Mouse (Mus musculus) thymus, postnatal 36 days (tissue): ENCODE measurements around the gene Rpl27a.

Source experiments
- DNase-seq, 2 experiments: peaks; one replicate each; pipeline ENCODE4 v3.0.0; 2022; ENCODE audit warnings: mixed read lengths in 2 of 2

Rpl27a gene

DNA sequence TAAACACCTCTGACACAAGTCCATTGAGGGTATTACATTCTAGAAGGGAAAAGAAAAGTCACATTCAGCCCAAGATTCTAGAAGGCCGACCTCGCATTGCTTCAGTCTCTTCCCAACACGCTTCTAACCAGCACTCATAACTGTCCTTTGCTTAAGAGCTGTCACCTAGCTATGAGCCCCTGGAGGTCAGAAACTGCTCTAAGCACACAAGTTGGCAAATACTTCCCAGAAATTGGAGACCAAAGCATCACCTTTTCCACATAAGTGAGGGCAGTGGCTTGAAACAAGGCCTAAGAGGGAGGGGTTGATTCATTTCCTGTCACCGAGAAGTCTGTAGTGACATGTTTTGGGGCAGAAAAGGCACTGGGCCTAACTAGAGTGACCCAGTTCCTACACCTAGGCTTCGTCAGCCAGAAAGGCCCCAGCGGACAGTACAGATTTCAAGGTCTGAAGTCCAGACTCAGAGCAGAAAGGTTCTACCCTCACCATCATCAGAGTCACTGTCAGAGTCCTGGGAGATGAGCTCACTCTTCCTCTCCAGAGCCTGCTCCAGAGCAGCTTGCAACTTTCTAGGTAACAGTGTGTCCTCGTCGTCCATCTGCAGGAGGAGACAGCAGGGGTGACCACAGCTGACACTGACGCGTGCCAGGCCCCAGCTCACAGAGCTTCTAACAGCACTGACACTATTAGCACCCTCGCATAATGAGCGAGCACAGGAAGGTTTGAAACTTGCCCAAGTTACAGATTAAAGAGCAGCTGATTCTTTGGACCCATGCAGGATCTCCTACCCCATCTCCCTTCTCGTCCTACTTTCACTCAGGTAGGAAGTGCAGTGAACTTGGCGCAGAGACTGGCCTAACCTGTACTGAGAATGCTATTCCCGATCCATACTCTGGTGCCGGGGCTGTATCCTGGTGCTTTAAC lies 7.1 kb downstream of the Rpl27a start:
- DNase-seq, result no peak

DNA sequence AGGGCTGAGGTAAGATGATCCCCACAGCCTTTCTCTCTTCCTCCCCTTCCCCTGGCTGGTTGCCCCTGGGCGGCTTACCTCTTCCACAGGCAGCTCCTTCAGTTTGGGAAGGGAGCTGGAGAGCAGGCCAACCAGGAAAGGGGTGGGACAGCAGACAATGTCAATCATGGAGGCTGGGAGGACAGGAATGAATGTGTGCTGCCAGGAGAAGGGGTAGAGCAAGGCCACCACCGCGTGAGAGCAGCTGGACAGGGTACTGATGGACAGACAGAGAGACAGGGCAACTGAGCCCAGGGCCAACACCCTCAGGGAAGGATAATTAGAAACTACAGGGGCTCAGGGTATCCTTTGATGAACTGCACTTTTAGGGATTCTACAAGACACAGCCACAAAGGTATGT lies 8.6 kb downstream of the Rpl27a start:
- no peak for DNase-seq

DNA sequence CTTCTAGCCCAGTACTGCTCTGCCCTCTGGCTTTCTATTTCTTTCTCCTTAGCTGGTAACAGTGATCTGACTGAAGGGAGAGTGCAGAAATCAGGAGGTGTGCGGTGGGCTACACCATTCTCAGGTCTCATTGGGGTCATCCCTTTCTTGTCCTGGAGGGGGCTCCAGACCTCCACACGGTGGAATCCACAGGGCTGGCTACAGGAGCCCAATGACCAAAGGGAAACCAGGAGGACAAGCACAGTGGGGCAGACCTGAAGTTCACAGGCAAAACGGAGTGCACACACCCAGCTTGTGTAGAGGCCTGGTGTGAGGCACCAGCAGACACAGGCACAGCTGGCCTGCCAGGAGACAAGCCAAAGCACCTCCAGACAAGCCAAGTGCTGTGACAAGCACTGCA lies 9.4 kb downstream of the Rpl27a start:
- DNase-seq, result peak in 1 of 2 experiments; percentile 15

DNA sequence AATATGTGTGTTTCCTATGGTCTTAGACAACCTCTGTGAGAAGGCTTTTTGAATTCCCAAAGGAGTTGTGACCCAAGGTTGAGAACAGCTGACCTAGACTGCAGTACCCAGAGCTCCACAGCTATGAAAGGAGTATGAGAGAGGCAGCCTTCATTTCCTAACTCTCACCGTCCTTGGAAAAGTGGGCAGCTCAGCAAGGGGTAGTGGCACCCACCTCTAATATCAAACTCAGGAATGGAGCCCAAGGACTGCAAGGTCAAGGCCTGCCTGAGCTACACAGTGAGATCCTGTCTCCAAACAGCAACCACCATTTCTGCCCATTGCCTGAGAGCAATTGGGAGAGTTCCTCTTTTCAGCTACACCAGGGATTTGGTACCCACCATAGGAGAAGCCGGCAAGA lies 10.8 kb downstream of the Rpl27a start:
- DNase-seq, result no peak

DNA sequence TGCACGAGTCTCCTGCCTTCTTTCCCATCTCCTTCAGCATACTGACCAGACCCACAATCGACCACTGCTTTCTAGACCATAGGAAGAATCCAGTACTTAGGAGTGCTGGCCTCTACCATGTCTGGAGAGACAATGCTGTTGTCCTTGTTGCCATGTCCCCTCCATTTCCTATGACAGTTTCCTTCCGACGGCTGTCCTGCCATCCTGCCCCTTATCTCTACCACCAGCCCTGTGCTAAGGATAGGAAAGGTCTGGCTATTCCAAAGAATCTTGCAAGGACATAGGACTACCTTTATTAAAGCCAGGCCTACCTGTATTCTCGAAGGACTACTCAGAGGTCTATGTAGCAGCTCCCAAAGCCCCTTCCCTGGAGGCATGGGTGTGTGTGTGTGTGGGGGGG lies 12.6 kb downstream of the Rpl27a start:
- DNase-seq, result no peak

DNA sequence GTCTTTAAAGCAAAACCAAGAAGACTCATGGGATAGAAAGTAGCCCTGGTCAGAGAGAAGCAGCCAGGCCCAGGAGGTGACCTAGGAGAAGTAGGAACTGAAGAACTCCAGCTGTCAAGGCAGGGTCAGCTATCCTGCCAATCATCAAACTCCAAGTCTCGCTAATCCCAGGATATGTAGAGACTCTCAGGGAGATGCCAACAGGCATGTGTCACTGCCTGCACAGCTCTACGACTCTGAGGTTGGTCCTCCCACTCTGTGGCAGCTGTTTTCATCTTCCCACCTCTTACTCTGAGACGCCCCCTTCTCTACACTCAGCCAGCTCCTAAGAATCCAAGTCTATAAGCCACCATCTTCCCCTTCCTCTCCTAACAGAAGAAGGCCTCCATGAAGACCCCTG lies 13.7 kb downstream of the Rpl27a start:
- DNase-seq, result no peak

DNA sequence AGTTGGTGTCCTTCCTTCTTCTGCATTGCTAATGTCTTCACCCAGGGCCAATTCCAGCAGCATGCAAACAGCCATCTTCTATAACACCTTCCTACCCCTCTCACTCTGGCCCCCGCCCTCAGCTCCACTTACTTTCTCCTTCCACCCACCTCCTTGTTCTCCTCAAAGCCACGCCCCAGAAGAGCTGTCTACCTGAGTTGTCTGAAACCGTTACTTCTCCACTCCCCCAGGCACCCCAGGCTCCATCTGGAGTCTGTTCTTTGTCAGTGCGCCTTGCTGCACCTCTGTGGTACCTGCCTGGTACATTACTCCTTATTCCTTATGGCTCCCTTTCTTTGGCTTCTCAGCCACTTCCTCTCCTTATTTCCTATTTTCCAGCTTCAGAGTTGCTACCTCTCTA lies 14.2 kb downstream of the Rpl27a start:
- DNase-seq, result no peak

DNA sequence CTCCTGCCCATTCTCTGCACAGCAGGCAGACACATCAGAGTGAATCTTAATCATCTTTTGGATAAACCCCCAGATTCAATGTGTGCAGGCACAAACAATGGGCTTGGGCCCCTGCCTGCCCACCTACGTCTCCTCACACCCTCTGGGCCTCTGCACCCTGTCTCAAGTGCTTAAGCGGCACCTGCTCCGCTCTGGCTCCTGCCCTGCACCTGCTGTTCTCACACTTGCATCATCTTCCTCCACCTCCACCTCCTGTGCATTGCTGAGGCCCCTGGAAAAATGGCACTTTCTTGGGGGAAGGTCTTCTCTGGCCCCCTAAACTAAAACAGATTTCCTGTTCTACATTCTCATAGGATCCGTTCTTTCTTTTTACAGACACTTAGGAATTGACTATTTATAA lies 14.9 kb downstream of the Rpl27a start:
- no peak for DNase-seq

DNA sequence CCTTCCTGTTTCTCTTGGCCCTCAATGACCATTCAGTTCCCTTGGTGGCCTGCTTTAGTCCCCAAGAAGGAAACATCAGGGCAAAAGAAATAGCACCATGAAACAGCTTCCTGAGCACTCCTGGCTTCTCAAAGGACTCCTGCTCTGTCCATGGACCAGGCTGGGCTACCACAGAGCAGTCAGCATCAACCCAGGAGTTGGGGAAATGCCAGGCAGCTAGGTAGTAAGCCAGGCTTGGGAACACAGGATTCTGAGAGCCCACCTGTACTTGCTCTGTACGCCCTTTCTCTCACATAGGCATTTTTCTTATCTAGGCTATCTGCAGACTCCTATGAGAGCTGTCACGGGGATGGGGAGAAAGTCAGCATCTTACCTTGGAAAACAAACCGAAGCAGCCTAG lies 16.0 kb downstream of the Rpl27a start:
- no peak for DNase-seq

DNA sequence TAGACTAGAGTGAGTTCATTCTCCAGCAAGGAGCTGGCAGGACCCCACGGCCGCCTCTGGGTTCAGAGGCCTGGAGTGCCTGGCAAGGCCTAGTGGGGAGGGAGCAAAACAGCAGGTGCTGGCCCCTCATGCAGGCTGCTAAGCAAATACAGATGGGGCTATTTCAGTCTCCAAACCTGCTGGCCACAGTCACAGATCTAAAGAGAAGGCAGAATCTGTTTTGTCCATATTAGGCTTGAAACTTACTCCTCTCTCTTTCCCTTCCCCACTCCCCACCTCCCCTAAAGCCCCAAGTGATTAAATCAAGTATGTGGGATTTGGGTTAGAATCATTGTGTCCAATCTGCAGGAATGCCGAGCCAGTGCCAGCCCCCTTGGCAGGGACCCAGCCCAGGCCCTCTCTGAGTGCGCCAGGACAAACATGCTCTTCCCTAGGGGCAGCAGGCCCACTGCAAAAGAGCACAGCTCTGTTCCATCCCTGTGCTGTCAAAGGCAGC lies 17.6 kb downstream of the Rpl27a start:
- DNase-seq, result no peak

DNA sequence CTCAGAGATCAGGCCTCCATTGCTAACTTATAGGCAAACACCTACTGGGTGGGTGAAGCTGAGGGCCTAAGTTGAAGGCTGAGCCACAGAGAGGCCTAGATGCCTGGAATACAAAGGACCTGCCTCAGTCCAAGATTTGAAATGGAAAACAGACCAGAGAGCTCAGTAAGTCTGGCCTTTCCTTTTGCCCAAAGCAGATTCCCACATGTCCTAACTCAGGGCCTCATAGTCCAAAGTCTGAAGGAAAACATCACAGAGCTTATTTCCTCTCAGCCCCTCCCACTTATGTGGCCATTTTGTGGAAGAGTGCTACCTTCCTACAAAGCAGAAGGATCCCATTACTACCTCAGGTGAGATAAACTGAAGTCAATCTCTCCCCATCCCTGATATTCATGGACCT lies 22.0 kb downstream of the Rpl27a start:
- DNase-seq, result no peak

DNA sequence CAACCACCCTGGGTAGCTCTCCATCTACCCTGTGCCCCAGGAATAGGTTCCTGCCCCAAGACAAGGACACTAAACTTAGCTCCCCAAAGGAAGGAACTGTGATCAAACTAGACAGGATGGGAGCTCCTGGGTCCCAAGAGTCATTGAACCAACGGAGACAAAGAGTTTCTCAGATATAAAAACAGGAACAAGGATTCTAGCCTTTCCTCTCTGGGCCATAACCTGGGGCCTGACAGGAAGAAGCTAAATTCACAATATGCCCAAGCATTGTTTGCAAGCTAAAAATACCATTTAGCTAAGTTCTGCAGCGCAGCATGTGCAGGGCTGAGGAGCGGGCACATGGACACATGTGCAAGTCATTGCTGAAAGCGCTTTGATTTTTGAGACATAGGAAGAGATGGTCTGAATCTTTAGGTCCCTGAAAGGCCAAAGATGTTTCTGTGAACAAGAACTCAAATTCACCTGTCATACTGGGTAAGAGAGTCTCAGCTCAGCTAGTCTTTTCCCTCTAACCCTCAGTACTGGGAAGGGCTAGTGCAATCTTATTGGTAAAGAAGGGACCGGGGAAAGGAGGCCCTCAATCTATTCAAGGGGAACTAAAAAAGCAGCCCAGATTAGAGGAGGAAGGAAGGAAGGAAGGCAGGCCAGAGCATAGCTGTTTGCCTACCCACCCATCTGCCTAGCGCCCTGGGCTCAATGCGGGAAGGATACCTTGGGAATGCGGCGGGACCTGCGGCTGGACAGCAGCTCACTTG lies 22.8 kb downstream of the Rpl27a start:
- DNase-seq, result no peak

DNA sequence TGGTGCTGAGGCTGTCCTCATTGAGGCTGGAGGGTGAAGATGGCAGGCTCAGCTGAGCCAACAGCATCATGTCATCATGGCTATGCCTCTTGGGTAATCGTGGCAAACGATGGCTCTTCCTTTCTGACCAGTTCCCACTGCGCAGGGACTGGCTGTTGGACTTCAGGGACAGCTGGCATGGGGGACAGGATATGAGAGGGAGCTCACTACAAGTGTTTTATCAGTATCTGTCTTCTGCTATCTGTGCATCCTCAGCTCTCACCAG lies 23.3 kb downstream of the Rpl27a start:
- no peak for DNase-seq

DNA sequence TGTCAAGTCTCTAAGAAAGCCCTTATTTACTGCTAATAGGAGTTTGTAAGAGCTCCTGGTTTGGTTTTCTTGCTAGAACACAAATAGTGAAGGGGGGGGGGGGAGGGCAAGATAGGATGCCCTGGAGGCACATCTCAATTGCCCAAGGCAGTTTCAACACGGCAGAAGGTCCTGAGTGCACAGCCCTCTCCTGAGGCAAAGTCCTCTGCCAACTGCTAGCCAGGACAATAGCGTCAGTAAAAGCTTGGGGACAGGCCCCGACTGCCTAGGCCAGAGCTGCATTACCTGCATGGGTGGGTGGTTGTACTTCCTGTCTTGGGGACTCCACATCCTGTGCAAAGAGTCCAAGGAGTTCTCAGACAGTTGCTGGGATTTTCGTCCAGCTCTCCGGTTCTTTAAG lies 25.8 kb downstream of the Rpl27a start:
- DNase-seq, result no peak

DNA sequence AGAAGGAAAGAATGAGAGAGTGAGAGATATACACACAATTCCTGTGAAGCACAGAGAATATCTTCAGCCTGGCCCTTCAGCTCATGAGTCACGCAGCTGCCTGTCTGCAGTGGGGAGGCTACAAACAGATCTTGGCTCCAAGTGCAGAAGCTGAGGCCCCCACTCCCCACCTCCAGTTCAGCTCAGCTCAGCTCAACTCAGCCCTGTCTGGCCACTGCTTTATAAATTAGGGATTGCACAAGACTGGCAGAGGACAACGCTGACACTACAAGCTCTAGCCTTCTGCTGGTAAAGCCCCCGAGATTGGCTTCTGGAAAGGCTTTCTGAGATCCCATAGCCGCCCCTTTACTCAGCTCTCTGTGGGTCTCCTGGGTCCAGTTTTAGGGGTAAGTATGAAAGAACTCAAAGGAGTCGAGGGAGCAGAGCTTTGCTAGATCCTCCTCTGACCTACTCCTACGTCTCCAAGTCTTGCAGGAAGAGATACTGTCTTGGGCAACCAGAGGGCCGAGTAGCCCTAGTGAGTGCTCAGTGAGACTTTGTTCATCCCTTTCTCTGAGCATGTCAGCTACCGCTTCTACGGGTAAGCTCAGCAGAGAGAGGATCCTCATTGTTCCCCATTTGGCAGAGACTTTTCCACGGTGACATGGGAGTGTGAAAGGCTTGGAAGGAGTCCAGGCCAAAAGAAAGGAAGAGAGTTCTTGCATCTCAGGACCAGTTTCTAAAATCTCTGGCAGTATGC lies 26.5 kb downstream of the Rpl27a start:
- no peak for DNase-seq

DNA sequence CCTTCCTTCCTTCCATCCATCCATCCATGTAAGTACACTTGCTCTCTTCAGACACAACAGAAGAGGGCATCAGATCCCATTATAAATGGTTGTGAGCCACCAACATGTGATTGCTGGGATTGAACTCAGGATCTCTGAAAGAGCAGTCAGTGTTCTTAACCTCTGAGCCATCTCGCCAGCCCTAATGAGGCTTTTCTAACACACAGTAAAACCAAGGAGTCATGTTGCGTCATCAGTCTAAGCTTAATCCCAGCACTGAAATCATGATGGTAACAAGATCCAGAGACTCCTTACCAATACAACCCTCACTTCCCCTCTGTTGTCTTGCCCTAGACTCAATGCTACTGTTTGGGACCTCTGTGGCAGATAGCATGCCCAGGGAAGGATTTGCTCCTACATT lies 27.2 kb downstream of the Rpl27a start:
- no peak for DNase-seq

DNA sequence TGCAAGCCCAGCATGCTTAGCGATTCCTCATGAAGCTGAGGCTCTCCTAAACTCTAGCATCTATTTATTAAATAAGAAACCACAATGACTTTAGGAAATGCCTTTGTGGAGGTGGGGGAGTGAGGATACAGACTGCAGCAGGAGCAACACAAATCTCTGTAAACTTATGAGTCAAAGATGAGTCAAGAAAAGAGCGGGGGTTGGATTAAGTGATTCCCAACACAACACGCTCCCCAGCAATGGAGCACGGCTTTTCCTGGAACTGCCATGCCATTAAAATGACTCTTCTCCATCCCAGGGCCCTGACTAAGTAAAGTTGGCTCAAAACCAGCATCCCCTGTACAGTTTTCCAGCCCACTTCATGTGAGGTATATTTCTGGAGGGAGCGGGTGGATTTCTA lies 27.8 kb downstream of the Rpl27a start:
- DNase-seq, result no peak

DNA sequence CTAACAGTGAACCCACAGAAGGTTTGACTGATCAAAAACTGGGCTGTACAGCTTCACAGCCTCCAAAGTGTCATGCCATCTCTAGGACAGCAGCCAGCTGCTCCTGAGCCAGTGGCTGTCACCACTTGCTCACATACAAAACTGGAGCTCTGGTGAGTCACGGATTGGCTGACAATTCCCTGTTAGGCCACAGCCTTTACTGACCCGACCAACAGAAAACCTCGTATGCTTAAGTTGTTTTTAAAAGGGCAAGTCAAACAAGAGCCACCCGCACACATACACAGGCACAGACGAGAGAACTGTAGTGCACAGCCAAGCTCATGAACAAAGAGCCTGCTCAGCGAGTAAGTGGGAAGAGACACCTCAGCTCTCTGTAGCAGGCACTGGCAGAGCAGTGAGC lies 40.6 kb downstream of the Rpl27a start:
- DNase-seq, result no peak

DNA sequence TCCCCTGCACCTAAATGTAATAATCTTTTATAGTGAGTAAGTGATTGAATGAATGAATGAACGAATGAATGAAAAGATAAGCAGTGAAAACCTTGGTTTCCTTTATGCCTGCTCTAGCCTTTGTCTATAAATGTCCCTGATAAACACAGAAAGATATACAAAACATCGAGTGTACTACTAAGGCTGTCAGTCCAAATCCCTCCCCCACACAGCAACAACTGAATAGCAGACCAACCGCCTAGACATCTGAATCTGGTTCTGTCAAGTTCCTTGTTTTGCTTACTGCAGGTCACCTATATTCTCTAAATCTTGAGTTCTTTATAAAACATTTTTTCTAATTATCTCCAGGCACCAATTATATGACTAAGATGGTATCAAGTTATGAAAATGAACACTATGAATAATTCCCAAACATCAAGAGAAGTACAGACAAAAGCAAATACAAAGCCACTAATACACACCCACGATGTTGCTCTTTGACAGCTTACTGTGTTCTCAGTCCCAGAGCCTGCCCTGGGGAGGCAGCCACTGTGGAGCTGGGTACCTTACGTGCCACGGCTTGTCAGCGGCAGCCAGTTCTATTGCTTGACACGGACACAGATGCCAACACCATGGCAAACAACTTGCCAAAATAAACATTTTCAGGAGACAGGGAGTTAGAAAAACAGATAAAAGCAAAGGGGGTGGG lies 42.7 kb downstream of the Rpl27a start:
- DNase-seq, result no peak

DNA sequence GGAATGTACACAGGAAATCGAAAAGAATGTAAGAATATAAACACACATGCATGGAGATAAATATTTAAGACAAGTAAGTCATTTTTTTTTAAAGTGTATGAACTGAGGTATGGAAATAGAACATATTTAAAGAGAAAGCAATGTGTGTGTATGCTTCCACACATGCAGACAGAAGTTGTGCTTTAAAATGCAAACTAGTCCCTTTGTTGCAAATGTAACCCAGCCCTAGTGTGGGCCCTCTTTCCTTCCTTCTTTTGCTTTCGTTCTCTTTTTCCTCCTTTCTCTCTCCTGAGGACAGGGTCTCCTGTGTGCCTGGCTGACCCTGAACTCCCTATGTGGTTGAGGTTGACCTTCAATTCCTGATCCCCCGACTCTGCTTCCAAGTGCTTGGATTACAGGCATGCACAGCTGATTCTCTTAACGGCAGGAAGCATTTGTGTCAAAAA lies 43.2 kb downstream of the Rpl27a start:
- no peak for DNase-seq

DNA sequence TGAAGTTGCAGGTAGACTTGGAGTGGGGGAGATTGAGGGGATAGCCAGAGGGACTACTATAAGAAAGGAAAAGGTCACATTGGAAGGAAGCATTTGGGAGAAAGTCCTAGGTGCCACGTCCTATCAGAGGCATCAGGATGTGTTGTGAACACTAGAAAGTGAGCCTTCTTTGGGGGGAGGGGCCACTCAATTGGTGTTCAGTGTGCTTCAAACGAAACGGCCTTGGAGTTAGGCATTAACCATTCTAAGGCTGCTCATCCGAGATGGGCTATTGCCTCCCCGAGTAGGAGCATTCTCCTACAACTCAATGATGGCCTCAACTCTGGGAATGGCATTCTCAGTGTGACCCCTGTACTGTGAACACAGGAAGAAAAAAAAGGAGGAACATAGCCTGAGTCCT lies 43.7 kb downstream of the Rpl27a start:
- no peak for DNase-seq

DNA sequence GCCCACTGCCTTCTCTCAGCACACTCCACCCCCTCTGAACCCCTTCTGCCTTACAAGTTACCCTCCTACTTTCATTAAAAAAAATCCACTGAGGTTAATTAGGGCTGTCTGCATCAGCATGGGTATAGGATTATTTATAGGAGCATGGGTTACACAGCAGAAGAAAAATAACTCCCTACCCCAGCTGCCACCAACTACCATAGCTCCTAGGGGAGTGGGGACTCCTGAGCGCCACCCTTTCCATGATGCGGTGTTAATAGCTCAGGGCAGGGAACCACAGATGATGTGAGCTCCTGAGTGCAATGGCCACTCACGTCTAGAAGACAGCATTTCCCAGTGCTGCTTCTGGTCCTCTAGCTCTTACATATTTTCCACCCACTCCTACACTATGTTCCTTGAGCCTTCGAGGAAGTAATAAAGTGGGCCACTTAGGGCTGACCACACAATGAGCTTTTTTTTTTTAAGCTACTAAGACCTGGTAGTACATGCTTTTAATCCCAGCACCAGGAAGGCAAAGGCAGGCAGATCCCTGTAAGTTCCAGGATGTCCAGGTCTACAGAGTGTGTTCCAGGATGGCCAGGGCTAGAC lies 44.9 kb downstream of the Rpl27a start:
- DNase-seq, result no peak

DNA sequence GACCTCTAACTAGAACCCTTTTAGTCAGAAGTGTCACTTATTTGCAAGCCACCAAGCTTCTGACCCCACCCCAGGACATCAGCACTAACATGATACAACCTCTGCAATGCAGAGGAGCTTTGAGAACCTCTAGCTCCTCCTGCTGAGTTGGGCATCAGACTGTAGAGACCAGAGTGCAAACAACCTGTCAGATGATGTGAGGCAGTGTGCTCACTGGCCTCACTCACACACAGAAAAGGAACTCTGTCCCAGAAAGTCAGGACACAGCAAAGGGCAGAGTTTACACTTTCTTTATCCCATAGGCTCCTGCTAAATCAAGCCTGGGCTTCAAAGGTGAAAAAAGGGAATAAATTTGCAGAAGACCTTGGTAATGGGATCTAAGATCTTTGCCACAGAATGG lies 47.4 kb downstream of the Rpl27a start:
- no peak for DNase-seq
